Mouse (Mus musculus): ENCODE data around the gene Rac1. TPM values are rescaled to one million over a fixed set of nuclear protein-coding genes. Genes with fewer than 3 reads are reported as not detected.
"Not testable (repeated sequence)": the region's sequence is repeated elsewhere in the genome, so short reads cannot be mapped to it uniquely, and the experiment has no call there.

Rac1 gene
- polyA plus RNA-seq, 1 experiment from 2014 or later: 322 TPM

DNA sequence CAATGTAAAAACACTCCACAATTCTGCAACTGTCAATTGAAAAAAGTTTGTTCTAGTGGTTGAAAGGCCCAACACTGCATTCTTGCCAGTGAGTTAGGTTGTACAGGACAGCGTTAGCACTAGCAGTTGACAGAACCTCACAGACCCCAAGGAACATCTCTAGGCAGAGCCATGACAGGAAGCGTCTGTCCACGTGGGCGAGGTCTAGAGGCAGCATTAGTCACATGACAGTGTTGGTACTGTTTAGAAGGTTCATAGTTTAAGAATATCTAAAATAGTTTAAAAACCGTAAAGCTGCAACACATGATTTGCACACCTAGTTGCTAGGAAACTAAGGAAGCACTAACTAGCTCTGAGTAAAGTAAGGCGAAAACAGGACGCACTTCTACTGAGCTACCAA lies 22.3 kb downstream of the Rac1 start:
- Histone ChIP-seq H3K4me2 (no peak overlapping the region), H3K9me3 (replicated peaks) (no peaks in the 10 kb centered on the region), H3K27ac (no peak overlapping the region), H3K36me3 (peaks cover 42% of the 10 kb centered on the region), H3K9ac (no peak overlapping the region), H3K4me1 (replicated peaks) (peaks cover 37% of the 10 kb centered on the region), H3K27me3 (no peaks in the 10 kb centered on the region), H3K4me3 (no peak overlapping the region)
- ATAC-seq (replicated peaks; ENCODE audit: insufficient number of reproducible peaks, insufficient read depth, low FRiP score, low read depth): no peak
- 76% methylated on average over 7 of the region's 7 CpGs for WGBS

DNA sequence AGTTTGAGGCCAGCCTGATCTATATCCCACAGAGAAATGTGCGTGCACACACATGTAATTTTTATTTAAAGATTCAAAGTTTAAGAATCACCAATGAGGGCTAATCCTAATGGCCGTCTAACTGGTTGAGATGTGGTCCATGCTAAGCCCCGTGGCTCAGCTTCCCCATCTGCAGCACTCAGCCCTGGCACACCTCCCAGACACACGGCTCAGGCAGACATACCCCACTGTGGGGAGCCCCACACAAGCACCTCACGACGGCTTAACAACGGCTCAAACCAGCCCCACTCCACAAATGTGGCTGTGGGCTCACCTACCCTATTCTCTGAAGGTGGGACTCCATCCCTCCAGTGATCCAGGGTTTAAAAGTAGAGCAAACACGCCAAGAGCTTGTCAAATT lies 22.8 kb downstream of the Rac1 start:
- Histone ChIP-seq H3K4me2 (no peak overlapping the region), H3K4me3 (no peak overlapping the region), H3K9ac (no peak overlapping the region), H3K27me3 (no peaks in the 10 kb centered on the region), H3K9me3 (replicated peaks) (no peaks in the 10 kb centered on the region), H3K27ac (no peak overlapping the region), H3K4me1 (replicated peaks) (peaks cover 33% of the 10 kb centered on the region), H3K36me3 (peaks cover 42% of the 10 kb centered on the region)
- ATAC-seq (replicated peaks; ENCODE audit: insufficient number of reproducible peaks, insufficient read depth, low FRiP score, low read depth): no peak
- WGBS: 84% methylated on average over 8 of the region's 8 CpGs

GRCm38 (mm10) chr5:143504453-143504852 lies 23.4 kb downstream of the Rac1 start:
- no peaks in the 10 kb centered on the region for H3K27me3 ChIP-seq

DNA sequence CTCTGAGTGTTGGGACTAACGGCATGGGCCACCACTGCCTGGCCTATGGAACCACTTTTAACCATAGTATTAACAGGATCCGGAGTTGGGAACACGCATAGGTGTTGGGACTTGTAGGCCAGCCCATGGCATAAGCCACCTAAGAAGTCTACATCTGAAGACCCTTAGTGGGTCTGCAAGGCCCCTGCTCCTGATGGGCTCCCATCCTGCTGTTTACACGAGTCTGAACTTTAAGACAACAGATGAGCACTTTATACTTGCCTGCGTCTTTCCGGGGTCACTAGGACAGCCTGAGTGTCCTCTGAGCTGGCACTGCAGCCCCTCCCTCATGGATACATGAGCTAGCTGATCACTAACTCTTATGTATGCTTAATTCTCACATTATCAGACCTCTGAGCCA lies 24.1 kb downstream of the Rac1 start:
- Histone ChIP-seq H3K9me3 (replicated peaks) (no peaks in the 10 kb centered on the region), H3K4me3 (no peak overlapping the region), H3K36me3 (peaks cover 42% of the 10 kb centered on the region), H3K4me2 (no peak overlapping the region), H3K27ac (no peak overlapping the region), H3K9ac (no peak overlapping the region), H3K4me1 (replicated peaks) (peaks cover 19% of the 10 kb centered on the region), H3K27me3 (no peaks in the 10 kb centered on the region)
- no peak for ATAC-seq (replicated peaks; ENCODE audit: insufficient number of reproducible peaks, insufficient read depth, low FRiP score, low read depth)
- 93% methylated on average over 6 of the region's 6 CpGs for WGBS

More at GRCm38 (mm10) chr5:143504453-143504852, 23.4 kb downstream of the Rac1 start:
- H3K36me3 ChIP-seq: peaks cover 42% of the 10 kb centered on the region
- peaks cover 27% of the 10 kb centered on the region for H3K4me1 ChIP-seq (replicated peaks)
- H3K4me2 ChIP-seq: no peak overlapping the region
- H3K4me3 ChIP-seq: no peak overlapping the region
- no peak overlapping the region for H3K27ac ChIP-seq
- ATAC-seq (replicated peaks; ENCODE audit: insufficient number of reproducible peaks, insufficient read depth, low FRiP score, low read depth): no peak
- WGBS: 83% methylated on average over 3 of the region's 3 CpGs
- no peaks in the 10 kb centered on the region for H3K9me3 ChIP-seq (replicated peaks)
- H3K9ac ChIP-seq: no peak overlapping the region

- ATAC-seq (replicated peaks; ENCODE audit: insufficient number of reproducible peaks, insufficient read depth, low FRiP score, low read depth): no peak
- 87% methylated on average over 19 of the region's 19 CpGs for WGBS
- H3K27me3 ChIP-seq: no peaks in the 10 kb centered on the region
- no peak overlapping the region for H3K4me2 ChIP-seq
- peaks cover 42% of the 10 kb centered on the region for H3K36me3 ChIP-seq
- no peak overlapping the region for H3K27ac ChIP-seq
- no peaks in the 10 kb centered on the region for H3K9me3 ChIP-seq (replicated peaks)
- H3K9ac ChIP-seq: no peak overlapping the region
- no peak overlapping the region for H3K4me3 ChIP-seq
- H3K4me1 ChIP-seq (replicated peaks): peaks cover 12% of the 10 kb centered on the region
These were observed 24.8 kb downstream of the Rac1 start for GRCm38 (mm10) chr5:143502899-143503557.

GRCm38 (mm10) chr5:143501649-143502048 lies 26.2 kb downstream of the Rac1 start:
- Histone ChIP-seq H3K9ac (no peak overlapping the region), H3K4me1 (replicated peaks) (no peaks in the 10 kb centered on the region), H3K4me2 (no peak overlapping the region), H3K9me3 (replicated peaks) (no peaks in the 10 kb centered on the region), H3K27ac (no peak overlapping the region), H3K4me3 (no peak overlapping the region), H3K36me3 (peaks cover 33% of the 10 kb centered on the region), H3K27me3 (no peaks in the 10 kb centered on the region)
- 77% methylated on average over 2 of the region's 2 CpGs for WGBS
- ATAC-seq (replicated peaks; ENCODE audit: insufficient number of reproducible peaks, insufficient read depth, low FRiP score, low read depth): no peak; the same call in 1 of the 2 replicates

GRCm38 (mm10) chr5:143501140-143501539 lies 26.7 kb downstream of the Rac1 start:
- no peak for ATAC-seq (replicated peaks; ENCODE audit: insufficient number of reproducible peaks, insufficient read depth, low FRiP score, low read depth)
- 71% methylated on average over 8 of the region's 8 CpGs for WGBS

GRCm38 (mm10) chr5:143500711-143501110 lies 27.1 kb downstream of the Rac1 start:
- H3K36me3 ChIP-seq: peaks cover 32% of the 10 kb centered on the region
- not testable (repeated sequence) for H3K4me2 ChIP-seq; ATAC-seq (replicated peaks; ENCODE audit: insufficient number of reproducible peaks, insufficient read depth, low FRiP score, low read depth); H3K27ac ChIP-seq; H3K9me3 ChIP-seq (replicated peaks); H3K4me3 ChIP-seq; H3K27me3 ChIP-seq; H3K4me1 ChIP-seq (replicated peaks); H3K9ac ChIP-seq
- WGBS: 89% methylated on average over 14 of the region's 14 CpGs

More at GRCm38 (mm10) chr5:143501140-143501539, 26.7 kb downstream of the Rac1 start:
- Histone ChIP-seq H3K9me3 (replicated peaks) (no peaks in the 10 kb centered on the region), H3K27ac (no peak overlapping the region), H3K4me1 (replicated peaks) (no peaks in the 10 kb centered on the region), H3K4me3 (no peak overlapping the region), H3K9ac (no peak overlapping the region), H3K36me3 (peaks cover 33% of the 10 kb centered on the region), H3K4me2 (no peak overlapping the region), H3K27me3 (no peaks in the 10 kb centered on the region)

GRCm38 (mm10) chr5:143499686-143500085 lies 28.1 kb downstream of the Rac1 start:
- H3K4me1 ChIP-seq (replicated peaks): no peaks in the 10 kb centered on the region
- no peak for ATAC-seq (replicated peaks; ENCODE audit: insufficient number of reproducible peaks, insufficient read depth, low FRiP score, low read depth)
- no peak overlapping the region for H3K9ac ChIP-seq
- no peak overlapping the region for H3K4me2 ChIP-seq
- H3K27me3 ChIP-seq: no peaks in the 10 kb centered on the region
- no peaks in the 10 kb centered on the region for H3K9me3 ChIP-seq (replicated peaks)
- H3K36me3 ChIP-seq: peaks cover 22% of the 10 kb centered on the region
- WGBS: 74% methylated on average over 4 of the region's 4 CpGs
- H3K4me3 ChIP-seq: no peak overlapping the region
- no peak overlapping the region for H3K27ac ChIP-seq

DNA sequence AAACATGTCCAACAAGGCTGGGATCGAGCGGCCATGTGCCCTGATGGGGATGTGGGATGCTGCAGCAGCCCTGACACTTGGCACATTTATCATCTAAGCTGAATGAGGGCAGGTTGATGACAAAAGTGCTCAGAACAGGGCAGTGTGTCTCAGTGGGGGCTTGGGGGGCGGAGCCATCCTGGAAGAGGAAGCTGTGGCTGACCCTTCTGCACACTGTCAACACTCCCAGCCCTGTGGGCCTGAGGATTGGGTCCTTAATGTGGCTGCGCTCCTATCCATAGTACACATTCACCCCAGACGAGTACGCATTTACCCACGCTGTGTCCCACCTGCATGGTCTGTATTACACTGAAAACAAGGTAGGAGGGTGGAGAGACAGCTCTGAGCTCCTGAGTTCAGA lies 28.6 kb downstream of the Rac1 start:
- no peak overlapping the region for H3K4me2 ChIP-seq
- H3K27ac ChIP-seq: no peak overlapping the region
- no peak overlapping the region for H3K9ac ChIP-seq
- no peaks in the 10 kb centered on the region for H3K9me3 ChIP-seq (replicated peaks)
- peaks cover 20% of the 10 kb centered on the region for H3K36me3 ChIP-seq
- H3K4me1 ChIP-seq (replicated peaks): no peaks in the 10 kb centered on the region
- WGBS: 87% methylated on average over 7 of the region's 7 CpGs
- ATAC-seq (replicated peaks; ENCODE audit: insufficient number of reproducible peaks, insufficient read depth, low FRiP score, low read depth): no peak
- no peaks in the 10 kb centered on the region for H3K27me3 ChIP-seq
- no peak overlapping the region for H3K4me3 ChIP-seq

GRCm38 (mm10) chr5:143497451-143497850 lies 30.4 kb downstream of the Rac1 start:
- H3K4me1 ChIP-seq (replicated peaks): no peaks in the 10 kb centered on the region
- H3K9me3 ChIP-seq (replicated peaks): no peaks in the 10 kb centered on the region
- 75% methylated on average over 3 of the region's 3 CpGs for WGBS
- no peaks in the 10 kb centered on the region for H3K27me3 ChIP-seq
- H3K4me3 ChIP-seq: no peak overlapping the region
- no peak overlapping the region for H3K9ac ChIP-seq
- no peak overlapping the region for H3K4me2 ChIP-seq
- peaks cover 8% of the 10 kb centered on the region for H3K36me3 ChIP-seq
- ATAC-seq (replicated peaks; ENCODE audit: insufficient number of reproducible peaks, insufficient read depth, low FRiP score, low read depth): no peak
- no peak overlapping the region for H3K27ac ChIP-seq

- H3K4me2 ChIP-seq: no peak overlapping the region
- 95% methylated on average over 6 of the region's 6 CpGs for WGBS
- no peaks in the 10 kb centered on the region for H3K9me3 ChIP-seq (replicated peaks)
- no peak overlapping the region for H3K4me3 ChIP-seq
- no peaks in the 10 kb centered on the region for H3K4me1 ChIP-seq (replicated peaks)
- H3K27me3 ChIP-seq: no peaks in the 10 kb centered on the region
- ATAC-seq (replicated peaks; ENCODE audit: insufficient number of reproducible peaks, insufficient read depth, low FRiP score, low read depth): no peak
- no peak overlapping the region for H3K27ac ChIP-seq
- H3K9ac ChIP-seq: no peak overlapping the region
- peaks cover 6% of the 10 kb centered on the region for H3K36me3 ChIP-seq
These were observed 32.1 kb downstream of the Rac1 start for GRCm38 (mm10) chr5:143495708-143496107.

Measured in heart, embryonic 15.5 days (tissue).